Mouse (Mus musculus) retina, adult 2 months (tissue): Measurements from ENCODE around the gene Ceacam5.

Source experiments
- DNase-seq: peaks from one replicate; pipeline ENCODE4 v3.0.0-alpha.2; 2012; ENCODE audit warnings: low read depth, low spot score

Ceacam5 gene

DNA sequence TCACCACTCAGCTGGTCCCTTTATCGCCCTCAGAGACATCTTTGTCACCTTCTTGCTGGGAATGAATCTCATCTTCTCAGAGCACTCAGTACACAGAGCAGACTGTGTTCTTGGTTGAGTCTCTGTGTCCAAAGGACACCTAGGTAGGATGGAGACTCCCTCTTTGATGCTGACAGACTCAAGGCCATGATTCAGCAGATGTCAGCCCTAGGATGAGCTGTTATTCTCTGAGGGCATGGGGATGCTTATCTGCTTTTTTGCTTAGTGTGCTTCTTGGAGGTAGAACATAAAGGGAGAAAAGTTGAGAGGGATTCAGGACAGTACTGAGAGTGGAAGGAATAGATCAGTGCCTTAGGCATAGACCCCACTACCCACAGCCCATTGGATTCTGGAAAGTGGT is at the start of gene Ceacam5:
Gene Ceacam5 (plus strand): TSS at position 301 of the 400 bp plus-strand sequence.
- DNase-seq, result no peak
